Mouse (Mus musculus) E14TG2a.4 (cell line): Measurements from ENCODE around the gene Zc3h15.
A peak's percentile ranks its signal among the peaks of the same experiment; 100 is the strongest.

ENCODE experiments used
- CTCF ChIP-seq: conservative IDR thresholded peaks from 2 replicates; pipeline ENCODE4 v1.5.1; 2014; ENCODE audit warnings: low read length
- NANOG ChIP-seq: IDR thresholded peaks from 2 replicates; pipeline ENCODE4 v1.6.1; 2014; ENCODE audit warnings: borderline replicate concordance, low read length, mixed read lengths

- TF ChIP-seq CTCF (peak; percentile 47), NANOG (no peak)
Observed at GRCm38 (mm10) chr2:83698484-83698883, 54.2 kb downstream of the Zc3h15 start.
